Mouse (Mus musculus) intestine, postnatal 0 days (tissue): ENCODE data around the gene Lgals8. TPM values are rescaled to one million over a fixed set of nuclear protein-coding genes. Genes with fewer than 3 reads are reported as not detected.

Experiments used
- ATAC-seq: fragments of 200-750 bp; cut with Nextera tagmentation; 2 replicates; pipeline ENCODE4 v1.8.0; 2017; ENCODE audit warnings: mild to moderate bottlenecking, moderate TSS enrichment, moderate library complexity
- H3K27ac ChIP-seq: fragments of 300-500 bp; sonication (generic); 2 replicates; pipeline ENCODE4 v1.5.1; 2014; ENCODE audit warnings: mild to moderate bottlenecking, low read depth, low read length, moderate library complexity
- H3K27me3 ChIP-seq: fragments of 300-500 bp; sonication (generic); replicated peaks from 2 replicates; pipeline ENCODE4 v1.6.1; 2014; ENCODE audit warnings: low read length, mixed read lengths; ENCODE audit not compliant: control insufficient read depth, insufficient read depth
- H3K36me3 ChIP-seq: fragments of 300-500 bp; sonication (generic); 2 replicates; pipeline ENCODE4 v1.6.1; 2014; ENCODE audit warnings: mild to moderate bottlenecking, moderate library complexity; ENCODE audit not compliant: control insufficient read depth, insufficient read depth
- H3K4me1 ChIP-seq: fragments of 300-500 bp; sonication (generic); replicated peaks from 2 replicates; pipeline ENCODE4 v1.6.1; 2014; ENCODE audit warnings: antibody characterized with exemption, low read length, mixed read lengths; ENCODE audit not compliant: control insufficient read depth, insufficient read depth
- H3K4me2 ChIP-seq: fragments of 300-500 bp; sonication (generic); replicated peaks from 2 replicates; pipeline ENCODE4 v1.6.1; 2014; ENCODE audit warnings: low read depth, mild to moderate bottlenecking, moderate library complexity
- H3K4me3 ChIP-seq: fragments of 300-500 bp; sonication (generic); 2 replicates; pipeline ENCODE4 v1.5.1; 2014; ENCODE audit warnings: low read depth, low read length
- H3K9ac ChIP-seq: fragments of 300-500 bp; sonication (generic); 2 replicates; pipeline ENCODE4 v1.6.1; 2014; ENCODE audit warnings: mild to moderate bottlenecking, low read depth, low read length
- H3K9me3 ChIP-seq: fragments of 300-500 bp; sonication (generic); 2 replicates; pipeline ENCODE4 v1.6.1; 2016; ENCODE audit warnings: mixed run types; ENCODE audit not compliant: control insufficient read depth
- CTCF ChIP-seq: sonication (generic); IDR thresholded peaks from 2 replicates; pipeline ENCODE4 v1.5.1; 2016; ENCODE audit warnings: low read depth, mild to moderate bottlenecking, control low read depth, antibody characterized with exemption, moderate library complexity
- WGBS: fragments of 180-500 bp; shearing (Covaris S2); extraction: QIAGEN DNeasy Blood & Tissue Kit; methylation state at CpG from one replicate; pipeline ENCODE4 v1.1.7; 2014; 5-methylcytosine and 5-hydroxymethylcytosine counted together
- polyA plus RNA-seq: library from polyadenylated mRNA; unstranded; fragments of >200 nt; fragmentation: Nextera tagmentation; extraction: Ambion mirVana; gene quantifications from 2 replicates; pipeline ENCODE4 v1.2.1, GENCODE M21; 2015

Gene Lgals8
- polyA plus RNA-seq, 1 experiment from 2014 or later = 53.2 TPM

DNA sequence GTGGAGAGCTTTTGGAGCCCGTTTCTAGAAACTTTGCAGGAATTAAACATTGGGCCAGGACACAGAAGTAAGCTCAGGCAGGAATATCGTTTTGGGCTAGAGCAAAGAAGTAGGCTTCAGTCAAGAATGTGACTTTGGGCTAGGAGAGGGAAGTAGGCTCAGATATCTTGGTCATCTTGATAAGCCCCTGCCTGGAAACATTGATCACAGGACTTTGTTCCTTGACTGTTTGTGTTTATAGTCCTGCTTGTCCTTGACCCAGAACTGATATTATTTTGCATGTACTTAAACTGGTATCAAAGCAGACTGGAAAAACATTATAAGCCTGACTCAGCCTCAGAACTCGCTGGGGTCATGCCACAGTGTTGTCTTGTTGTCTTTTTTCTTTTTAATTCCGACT is 2.1 kb downstream of the Lgals8 start:
- WGBS = 78% methylated on average over 4 of the region's 4 CpGs
- no peaks in the 10 kb centered on the region for H3K4me1 ChIP-seq
- H3K36me3 ChIP-seq = peaks cover 9% of the 10 kb centered on the region; the same call in 1 of the 2 replicates

GRCm38 (mm10) chr13:12461730-12462119 is 3.0 kb downstream of the Lgals8 start:
- no peak for ATAC-seq
- no peaks in the 10 kb centered on the region for H3K4me1 ChIP-seq
- H3K4me2 ChIP-seq = peak overlapping the region; percentile 85
- H3K9me3 ChIP-seq = no peaks in the 10 kb centered on the region
- peaks cover 14% of the 10 kb centered on the region; the same call in 1 of the 2 replicates for H3K36me3 ChIP-seq
- no peak overlapping the region; the same call in 1 of the 2 replicates for H3K27ac ChIP-seq
- TF ChIP-seq CTCF = no peak
- H3K4me3 ChIP-seq = peak overlapping the region; percentile 80
- no peaks in the 10 kb centered on the region for H3K27me3 ChIP-seq
- WGBS = 8% methylated on average over 7 of the region's 7 CpGs
- peak overlapping the region; percentile 38; the same call in 1 of the 2 replicates for H3K9ac ChIP-seq

More for the DNA sequence above, 2.1 kb downstream of the Lgals8 start:
- no peaks in the 10 kb centered on the region for H3K9me3 ChIP-seq
- no peaks in the 10 kb centered on the region for H3K27me3 ChIP-seq
- TF ChIP-seq CTCF = no peak
- no peak overlapping the region for H3K27ac ChIP-seq
- H3K9ac ChIP-seq = no peak overlapping the region
- H3K4me3 ChIP-seq = no peak overlapping the region
- ATAC-seq = no peak
- no peak overlapping the region for H3K4me2 ChIP-seq

- Histone ChIP-seq H3K4me2 (peak overlapping the region; percentile 85), H3K4me3 (peak overlapping the region; percentile 80), H3K9me3 (no peaks in the 10 kb centered on the region), H3K4me1 (no peaks in the 10 kb centered on the region; the same call in 1 of the 2 replicates), H3K9ac (peak overlapping the region; percentile 81), H3K36me3 (peaks cover 16% of the 10 kb centered on the region; the same call in 1 of the 2 replicates), H3K27me3 (no peaks in the 10 kb centered on the region), H3K27ac (peak overlapping the region; percentile 92)
- WGBS = under 1% methylated on average over 59 of the region's 59 CpGs
- TF ChIP-seq CTCF = no peak
- peak; percentile 91 for ATAC-seq
Observed at GRCm38 (mm10) chr13:12460881-12461729, 3.6 kb downstream of the Lgals8 start.

- Histone ChIP-seq H3K9me3 (no peaks in the 10 kb centered on the region), H3K27me3 (no peaks in the 10 kb centered on the region), H3K4me2 (peak overlapping the region; percentile 85), H3K36me3 (peaks cover 23% of the 10 kb centered on the region; the same call in 1 of the 2 replicates), H3K9ac (peak overlapping the region; percentile 81), H3K4me1 (no peaks in the 10 kb centered on the region; the same call in 1 of the 2 replicates), H3K4me3 (peak overlapping the region; percentile 80), H3K27ac (peak overlapping the region; percentile 92)
- ATAC-seq = peak; percentile 47
- peak; percentile 60 for TF ChIP-seq CTCF
- WGBS = 0% methylated on average over 8 of the region's 8 CpGs
Observed at GRCm38 (mm10) chr13:12460443-12460842, 4.3 kb downstream of the Lgals8 start.

DNA sequence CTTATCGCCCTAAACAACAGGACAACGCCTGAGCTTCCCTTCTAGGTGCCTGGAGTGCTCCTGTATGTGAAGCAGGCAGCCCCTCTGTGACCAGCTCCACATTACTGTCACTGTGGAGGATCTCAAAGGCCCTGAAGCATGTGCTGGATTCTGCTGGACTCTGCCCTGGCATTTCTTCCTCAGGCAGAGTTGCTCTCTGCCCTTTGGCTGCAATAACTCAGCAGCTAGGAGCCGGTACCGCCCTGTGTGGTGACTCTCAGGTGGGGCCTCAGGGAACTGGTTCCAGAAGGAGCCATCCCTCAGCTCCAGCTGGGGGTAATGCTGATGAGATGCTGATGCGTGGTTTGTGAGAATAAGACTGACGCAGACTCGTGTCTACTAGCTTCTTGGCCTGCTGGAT is 8.0 kb downstream of the Lgals8 start:
- Histone ChIP-seq H3K9ac (no peak overlapping the region), H3K36me3 (peaks cover 56% of the 10 kb centered on the region), H3K27me3 (no peaks in the 10 kb centered on the region), H3K9me3 (no peaks in the 10 kb centered on the region), H3K4me2 (no peak overlapping the region), H3K27ac (peak overlapping the region; percentile 86), H3K4me1 (no peaks in the 10 kb centered on the region; the same call in 1 of the 2 replicates), H3K4me3 (no peak overlapping the region)
- TF ChIP-seq CTCF = 0 out of 2 replicates have a peak, but pooled peaks have one; percentile 9
- peak; percentile 78 for ATAC-seq
- WGBS = 52% methylated on average over 7 of the region's 7 CpGs

DNA sequence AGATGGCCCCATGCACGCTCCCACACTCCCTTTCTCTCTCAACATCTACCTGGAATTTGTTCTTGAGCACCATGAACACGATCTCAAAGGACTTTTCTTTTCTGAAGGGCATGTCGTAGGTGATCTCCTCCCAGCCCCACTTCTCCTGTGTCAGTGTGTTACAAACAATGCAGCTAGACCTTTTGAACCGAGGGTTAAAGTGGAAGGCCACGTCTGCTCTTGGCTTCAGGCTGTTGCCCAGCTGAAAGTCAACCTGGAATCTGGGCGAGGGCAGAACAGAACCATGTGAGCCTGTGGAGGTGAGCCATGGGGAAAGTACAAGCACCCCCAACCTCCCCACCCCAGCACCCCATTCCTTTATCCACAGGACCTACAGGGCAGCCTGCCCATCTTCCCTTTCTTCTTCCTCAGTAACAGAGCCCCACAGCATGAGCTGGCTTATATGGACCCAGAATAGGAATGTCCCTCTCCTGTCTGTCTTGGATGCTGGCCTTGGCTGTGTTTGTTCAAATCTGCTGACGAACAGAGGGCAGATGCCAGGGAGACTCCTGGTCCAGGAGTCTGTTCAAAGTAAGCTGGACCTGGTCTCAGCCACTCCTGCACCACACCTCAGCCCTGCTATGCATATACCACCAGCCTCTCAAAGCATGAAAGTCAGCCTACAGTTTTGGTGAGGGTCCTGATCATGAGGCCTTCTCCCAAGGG is 9.9 kb downstream of the Lgals8 start:
- no peak overlapping the region for H3K4me2 ChIP-seq

More for the DNA sequence above, 9.9 kb downstream of the Lgals8 start:
- H3K4me1 ChIP-seq = no peaks in the 10 kb centered on the region; the same call in 1 of the 2 replicates
- no peak for TF ChIP-seq CTCF
- no peaks in the 10 kb centered on the region for H3K27me3 ChIP-seq
- no peaks in the 10 kb centered on the region for H3K9me3 ChIP-seq
- no peak overlapping the region for H3K27ac ChIP-seq
- H3K9ac ChIP-seq = no peak overlapping the region
- ATAC-seq = no peak
- WGBS = 80% methylated on average over 7 of the region's 7 CpGs
- no peak overlapping the region for H3K4me3 ChIP-seq
- peaks cover 70% of the 10 kb centered on the region for H3K36me3 ChIP-seq
